Mouse (Mus musculus) large intestine, adult 2 months (tissue): Measurements from ENCODE around the gene Lrrc1. TPM values are rescaled to one million over a fixed set of nuclear protein-coding genes. Genes with fewer than 3 reads are reported as not detected.

ENCODE experiments used
- DNase-seq: peaks from one replicate; pipeline ENCODE4 v3.0.0-alpha.2; 2012; ENCODE audit warnings: low read depth, low spot score
- WGBS: fragments of 180-500 bp; shearing (Covaris S2); methylation state at CpG from one replicate; pipeline ENCODE4 v1.1.7; 2018; 5-methylcytosine and 5-hydroxymethylcytosine counted together
- polyA plus RNA-seq: library from polyadenylated mRNA; depleted of rRNA; stranded (reverse); fragments of >200 nt; gene quantifications from 2 replicates; pipeline ENCODE4 v1.2.3, GENCODE M21; 2012; rRNA removed

Lrrc1 gene
- polyA plus RNA-seq, 1 experiment = 65.9 TPM

- WGBS = 67% methylated on average over 6 of the region's 6 CpGs
- DNase-seq = no peak
Measured at GRCm38 (mm10) chr9:77408053-77408603, 136.5 kb downstream of the Lrrc1 start.

- DNase-seq = peak; percentile 75
Measured at GRCm38 (mm10) chr9:77406906-77407305, 137.8 kb downstream of the Lrrc1 start.

DNA sequence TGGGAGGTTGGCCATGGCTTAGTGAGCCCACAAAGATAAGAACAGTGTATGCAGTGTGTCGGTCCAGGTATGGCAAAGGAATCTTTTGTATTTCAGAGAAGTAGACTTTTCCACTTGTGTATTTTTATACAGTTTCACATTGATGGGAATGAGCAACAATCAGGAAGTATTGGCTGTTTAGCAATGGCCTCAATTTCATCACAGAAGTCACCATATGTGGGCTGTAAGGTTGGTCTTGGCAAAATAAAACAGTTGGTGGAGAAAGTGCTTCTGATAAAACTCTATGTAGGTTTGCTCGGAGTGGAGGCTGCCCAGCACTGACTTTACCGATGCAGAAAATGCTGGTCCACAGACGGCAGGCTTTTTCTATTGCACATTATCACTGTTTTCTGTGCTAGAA lies 140.2 kb downstream of the Lrrc1 start:
- WGBS = 51% methylated on average over 4 of the region's 4 CpGs
- no peak for DNase-seq

More at GRCm38 (mm10) chr9:77406906-77407305, 137.8 kb downstream of the Lrrc1 start:
- 27% methylated on average over 7 of the region's 7 CpGs for WGBS

DNA sequence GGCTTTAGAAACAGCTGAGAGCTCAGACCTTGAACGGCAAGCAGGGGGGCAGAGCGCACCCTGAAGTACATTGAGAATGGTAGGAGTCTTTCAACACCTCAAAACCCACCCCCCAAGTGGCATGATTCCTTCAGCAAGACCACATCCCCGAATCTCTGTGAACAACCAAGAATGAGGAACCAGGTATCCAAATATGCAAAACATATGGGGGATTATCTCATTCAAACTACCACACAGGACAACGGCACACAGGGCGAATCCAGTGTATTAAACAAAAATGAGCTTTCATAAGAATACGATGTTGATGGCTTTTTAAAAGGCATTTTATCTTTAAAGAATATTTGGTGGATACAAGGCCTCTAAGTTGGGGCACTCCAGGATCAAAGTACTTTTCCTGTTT lies 140.7 kb downstream of the Lrrc1 start:
- 78% methylated on average over 6 of the region's 6 CpGs for WGBS

GRCm38 (mm10) chr9:77402971-77403370 lies 141.7 kb downstream of the Lrrc1 start:
- WGBS = 90% methylated on average over 1 of the region's 1 CpGs
- DNase-seq = no peak

More for the DNA sequence above, 140.7 kb downstream of the Lrrc1 start:
- DNase-seq = no peak

DNA sequence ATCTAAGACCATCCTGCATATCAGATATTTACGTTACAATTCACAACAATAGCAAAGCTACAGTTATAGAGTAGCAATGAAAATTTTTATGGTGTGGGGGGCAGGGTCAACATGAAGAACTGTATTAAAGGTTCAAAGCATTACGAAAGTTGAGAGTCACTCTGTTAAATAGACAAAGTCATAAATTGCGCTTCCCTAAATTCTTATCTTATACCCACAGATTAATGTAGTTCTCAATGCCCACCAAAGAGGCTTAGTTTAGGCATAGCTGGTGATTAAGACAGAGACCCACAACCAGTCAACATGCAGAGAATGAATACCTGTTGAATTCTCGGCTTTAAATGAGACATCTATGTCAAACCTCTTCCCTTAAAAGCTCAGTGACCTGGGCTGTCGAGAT lies 144.9 kb downstream of the Lrrc1 start:
- no peak for DNase-seq
- WGBS = 86% methylated on average over 5 of the region's 5 CpGs

DNA sequence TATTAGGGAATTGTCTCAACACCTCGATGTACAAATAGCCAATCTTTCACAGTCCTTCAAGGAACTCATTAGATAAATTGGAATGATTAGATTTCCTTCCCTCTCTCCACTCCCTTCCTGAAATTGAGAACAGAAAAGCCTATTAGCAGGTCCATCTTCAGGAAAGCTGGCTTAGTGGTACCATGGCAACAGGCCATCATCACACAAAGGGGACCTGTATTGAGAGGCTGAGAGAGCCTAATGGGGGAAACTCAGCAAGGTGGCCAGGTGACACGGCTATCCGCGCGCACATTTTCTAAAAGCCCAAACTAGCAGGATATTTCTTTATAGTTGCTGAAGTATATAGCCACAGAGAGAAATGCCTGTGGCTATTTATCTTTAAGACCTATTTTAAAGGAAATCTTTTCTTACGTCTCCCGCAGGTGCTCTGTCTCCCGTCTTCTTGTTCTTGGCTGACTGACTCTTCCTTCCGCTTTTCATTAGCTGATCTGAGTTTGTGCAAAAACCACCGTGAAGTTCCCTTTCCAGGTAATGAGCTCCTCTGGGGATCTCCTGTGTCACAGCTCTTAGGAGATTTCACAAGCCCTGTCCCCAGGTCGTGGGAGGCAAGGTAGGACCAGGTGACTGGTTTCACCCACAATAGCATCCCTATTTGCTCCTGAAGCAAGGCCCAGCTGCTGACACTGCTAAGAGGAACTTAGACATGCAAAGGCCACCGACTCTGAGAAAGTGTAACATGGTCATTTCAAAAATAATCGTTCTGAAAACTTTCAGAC lies 145.6 kb downstream of the Lrrc1 start:
- DNase-seq = no peak
- WGBS = 72% methylated on average over 13 of the region's 13 CpGs

DNA sequence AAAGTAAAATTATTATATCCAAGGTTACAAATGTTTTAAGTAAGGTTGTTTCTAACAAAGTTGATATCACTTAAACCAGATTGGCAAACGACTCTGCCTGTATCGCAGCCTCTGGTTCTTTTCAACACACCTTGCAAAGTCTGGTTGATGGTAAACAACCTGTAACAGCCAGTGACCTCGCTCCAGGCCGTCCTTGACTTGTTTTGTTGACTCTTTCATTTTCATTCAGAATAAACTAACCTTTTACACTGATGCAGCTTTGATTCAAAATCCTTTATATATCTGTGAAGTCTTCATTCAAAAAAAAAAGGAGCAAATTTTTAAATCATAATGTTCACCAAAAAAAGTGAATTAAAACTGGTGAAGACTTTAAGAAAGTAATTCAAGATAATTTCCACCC lies 147.6 kb downstream of the Lrrc1 start:
- DNase-seq = no peak

GRCm38 (mm10) chr9:77391248-77391647 lies 153.4 kb downstream of the Lrrc1 start:
- no peak for DNase-seq
- WGBS = 92% methylated on average over 10 of the region's 10 CpGs

More for the DNA sequence above, 147.6 kb downstream of the Lrrc1 start:
- 40% methylated on average over 4 of the region's 4 CpGs for WGBS

DNA sequence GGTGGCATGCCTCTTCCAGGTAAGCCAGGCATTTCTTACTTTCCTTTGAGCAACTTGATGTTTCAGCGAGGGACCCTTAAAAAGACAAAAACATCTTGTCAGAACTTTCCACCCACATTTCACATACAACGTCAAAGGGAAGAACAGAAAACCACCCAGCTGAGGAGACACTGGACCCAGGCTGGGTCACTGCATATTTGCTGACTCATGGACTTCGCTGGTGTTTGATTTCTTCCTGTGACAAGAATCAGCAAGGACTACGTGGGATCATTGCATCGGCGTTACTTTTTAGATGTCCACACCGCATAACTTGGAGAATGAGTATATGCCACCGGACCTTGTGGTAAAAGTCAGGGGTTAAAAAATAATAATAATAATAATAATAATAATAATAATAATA lies 155.7 kb downstream of the Lrrc1 start:
- 69% methylated on average over 8 of the region's 8 CpGs for WGBS
- no peak for DNase-seq

DNA sequence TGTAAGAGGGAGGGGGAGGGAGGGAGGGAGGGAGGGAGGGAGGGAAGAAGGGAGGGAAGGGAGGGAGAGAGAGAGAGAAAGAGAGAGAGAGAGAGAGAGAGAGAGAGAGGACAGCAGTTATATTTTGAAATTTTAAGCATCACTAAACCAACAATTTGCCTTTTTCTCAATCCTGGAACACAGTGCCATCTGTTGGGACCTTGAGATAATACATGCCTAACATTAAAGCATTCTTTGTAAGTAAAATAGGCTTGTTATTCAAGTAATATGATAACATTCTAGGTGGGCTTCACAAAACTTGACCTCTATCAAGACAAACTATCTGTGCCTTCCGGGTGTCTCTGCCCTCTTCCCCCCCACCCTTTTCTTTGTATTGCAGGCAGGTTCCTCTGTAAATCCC lies 157.9 kb downstream of the Lrrc1 start:
- DNase-seq = no peak
- 30% methylated on average over 1 of the region's 1 CpGs for WGBS

GRCm38 (mm10) chr9:77385611-77386010 lies 159.1 kb downstream of the Lrrc1 start:
- WGBS = 79% methylated on average over 12 of the region's 12 CpGs
- DNase-seq = no peak

DNA sequence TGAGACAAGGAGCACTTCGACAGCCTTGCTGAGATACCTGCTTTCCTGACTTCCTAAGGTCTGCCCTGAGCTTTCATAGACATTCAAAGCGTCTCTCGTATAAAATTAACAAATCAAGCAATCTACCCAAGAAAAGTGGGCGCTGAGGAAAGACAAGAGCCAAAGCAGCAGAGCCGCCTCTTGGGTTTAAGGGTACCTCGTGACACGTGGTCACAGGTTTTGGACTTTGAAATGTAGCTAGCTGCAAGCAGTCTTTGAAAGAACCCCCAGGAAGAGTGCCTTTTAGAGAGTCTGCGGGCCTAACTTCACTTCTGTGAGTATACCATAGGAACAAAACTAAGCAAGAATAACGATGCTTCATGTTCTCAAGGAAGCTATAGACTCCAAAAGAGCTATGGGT lies 160.0 kb downstream of the Lrrc1 start:
- DNase-seq = no peak
- 79% methylated on average over 9 of the region's 9 CpGs for WGBS

GRCm38 (mm10) chr9:77383951-77384350 lies 160.7 kb downstream of the Lrrc1 start:
- no peak for DNase-seq
- 86% methylated on average over 4 of the region's 4 CpGs for WGBS

- no peak for DNase-seq
- 58% methylated on average over 3 of the region's 3 CpGs for WGBS
Measured at GRCm38 (mm10) chr9:77382514-77382913, 162.2 kb downstream of the Lrrc1 start.

DNA sequence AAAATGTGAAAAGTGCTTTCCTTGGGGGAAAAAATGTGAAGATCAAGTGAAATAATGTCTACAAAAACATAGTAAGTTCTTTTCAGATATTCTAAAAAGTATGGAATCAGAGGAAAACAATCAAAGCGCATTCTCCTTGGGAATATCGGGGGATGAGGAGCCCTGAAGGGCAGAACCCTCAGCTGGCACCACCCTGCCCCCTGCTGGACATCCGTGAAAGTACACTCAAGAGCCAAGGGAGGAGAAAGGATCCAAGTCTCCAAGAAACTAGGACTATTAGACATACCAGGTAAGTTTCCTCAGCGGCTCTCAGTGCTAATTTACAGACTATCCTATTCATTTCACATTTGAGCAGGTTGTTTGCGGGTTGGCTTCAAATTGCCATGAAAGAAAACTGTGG lies 163.1 kb downstream of the Lrrc1 start:
- WGBS = 11% methylated on average over 5 of the region's 5 CpGs
- peak; percentile 38 for DNase-seq

Other genes starting within 250 kb of the Lrrc1 start
- gene Mlip, start 191.9 kb downstream of the Lrrc1 start, polyA plus RNA-seq = 0.43 and 0.88 TPM in 2 replicates
- not detected in 2 replicates for gene Klhl31, start 91.6 kb upstream of the Lrrc1 start, polyA plus RNA-seq
- 10.5 and 17.0 TPM in 2 replicates for gene Gclc, start 209.7 kb upstream of the Lrrc1 start, polyA plus RNA-seq